Mouse (Mus musculus): ENCODE data around the gene Syap1.

DNA sequence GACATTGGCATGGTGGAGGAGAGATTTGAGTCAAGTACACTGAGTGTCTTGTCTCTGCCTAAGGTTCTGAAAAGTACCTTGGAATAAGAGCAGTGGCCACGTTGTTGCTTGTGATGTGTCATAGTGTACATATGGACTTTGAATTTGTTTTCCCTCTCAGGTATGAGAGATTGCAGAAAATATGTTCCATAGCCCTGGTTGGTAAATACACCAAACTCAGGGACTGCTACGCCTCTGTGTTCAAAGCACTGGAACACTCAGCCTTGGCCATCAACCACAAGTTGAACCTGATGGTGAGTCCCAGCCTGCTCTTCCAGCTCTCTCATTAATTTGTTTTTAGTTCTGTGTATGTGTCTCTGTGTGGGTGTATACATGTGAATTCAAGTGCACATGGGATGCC lies 43.2 kb upstream of the Syap1 start:
- TF ChIP-seq CTCF (IDR thresholded peaks at IDR 0.05) (no peak), EP300 (IDR thresholded peaks at IDR 0.05) (no peak)

All from lung, postnatal 0 days (tissue).